Mouse (Mus musculus): ENCODE measurements around the gene Gm11238.
"Not testable (repeated sequence)": the region's sequence is repeated elsewhere in the genome, so short reads cannot be mapped to it uniquely, and the experiment has no call there.

Gene Gm11238

GRCm38 (mm10) chr4:73607581-73607980 is at the start of gene Gm11238:
Gene Gm11238 (plus strand): TSS chr4:73607881.
- DNase-seq (ENCODE audit: low read depth, low spot score), result not testable (repeated sequence)

DNA sequence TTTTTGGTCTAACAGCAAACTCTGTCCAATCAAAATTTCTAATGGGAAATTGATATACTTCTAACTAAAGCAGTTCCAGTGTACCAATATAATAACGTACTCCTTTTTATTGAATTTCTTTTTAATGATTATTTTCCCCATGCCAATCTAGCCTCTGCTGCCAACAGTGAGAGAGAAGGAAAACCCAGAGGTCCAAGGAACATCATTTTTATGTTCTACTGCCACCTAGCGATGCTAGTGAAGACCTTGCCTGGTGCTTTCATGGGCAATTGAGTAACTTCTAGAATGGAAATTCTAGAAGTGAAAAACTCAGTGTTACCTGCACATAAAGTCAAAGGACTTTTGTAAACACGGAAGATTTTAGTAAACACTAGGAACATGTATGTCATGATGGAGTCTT is 8.4 kb upstream of the Gm11238 start:
- peak; percentile 54 for DNase-seq (ENCODE audit: low read depth, low spot score)

DNA sequence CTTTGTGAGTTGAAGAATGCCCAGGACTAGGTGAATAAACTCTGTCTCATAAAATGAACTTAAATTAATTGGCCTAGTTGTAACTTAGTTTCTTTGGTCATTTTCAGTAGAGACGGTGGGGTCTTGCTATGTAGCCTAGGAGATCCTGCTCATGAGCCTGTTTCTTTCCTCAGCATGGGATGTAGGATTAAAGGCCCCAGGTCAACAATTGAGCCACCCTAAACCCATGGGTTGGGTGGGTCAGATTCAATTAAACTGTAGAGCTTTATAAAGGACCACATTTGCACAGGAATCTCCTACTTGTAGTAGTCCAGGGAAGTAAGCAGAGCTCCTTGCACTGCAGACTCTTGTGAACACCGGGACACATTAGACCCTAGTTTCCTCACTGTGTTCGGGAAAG is 15.0 kb downstream of the Gm11238 start, which contains the start of gene Gm11237:
TSS of gene Gm11237 (plus strand) at position 301 of the 400 bp plus-strand sequence.
- not testable (repeated sequence) for DNase-seq (ENCODE audit: low read depth, low spot score)

GRCm38 (mm10) chr4:73637821-73638220 is 30.1 kb downstream of the Gm11238 start, which contains the start of gene Gm11236:
Gene Gm11236 (plus strand): TSS chr4:73638121.
- DNase-seq (ENCODE audit: low read depth, low spot score), result not testable (repeated sequence)

DNA sequence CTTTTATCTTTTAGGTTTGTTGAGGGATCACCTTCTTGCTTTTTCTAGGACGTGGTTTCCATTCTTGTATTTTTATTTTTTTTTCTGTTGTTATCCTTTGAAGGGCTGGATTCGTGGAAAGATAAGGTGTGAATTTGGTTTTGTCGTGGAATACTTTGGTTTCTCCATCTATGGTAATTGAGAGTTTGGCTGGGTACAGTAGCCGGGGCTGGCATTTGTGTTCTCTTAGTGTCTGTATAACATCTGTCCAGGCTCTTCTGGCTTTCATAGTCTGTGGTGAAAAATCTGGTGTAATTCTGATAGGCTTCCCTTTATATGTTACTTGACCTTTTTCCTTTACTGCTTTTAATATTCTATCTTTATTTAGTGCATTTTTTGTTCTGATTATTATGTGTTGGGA is 54.2 kb downstream of the Gm11238 start:
- not testable (repeated sequence) for DNase-seq (ENCODE audit: low read depth, low spot score)

- not testable (repeated sequence) for DNase-seq (ENCODE audit: low read depth, low spot score)
These were observed 60.4 kb downstream of the Gm11238 start, which contains the start of gene Gm11239 for GRCm38 (mm10) chr4:73668054-73668453. Gene Gm11239 (plus strand): TSS chr4:73668354.

DNA sequence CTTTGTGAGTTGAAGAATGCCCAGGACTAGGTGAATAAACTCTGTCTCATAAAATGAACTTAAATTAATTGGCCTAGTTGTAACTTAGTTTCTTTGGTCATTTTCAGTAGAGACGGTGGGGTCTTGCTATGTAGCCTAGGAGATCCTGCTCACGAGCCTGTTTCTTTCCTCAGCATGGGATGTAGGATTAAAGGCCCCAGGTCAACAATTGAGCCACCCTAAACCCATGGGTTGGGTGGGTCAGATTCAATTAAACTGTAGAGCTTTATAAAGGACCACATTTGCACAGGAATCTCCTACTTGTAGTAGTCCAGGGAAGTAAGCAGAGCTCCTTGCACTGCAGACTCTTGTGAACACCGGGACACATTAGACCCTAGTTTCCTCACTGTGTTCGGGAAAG is 75.5 kb downstream of the Gm11238 start, which contains the start of gene Gm428:
TSS of gene Gm428 (plus strand) at position 301 of the 400 bp plus-strand sequence.
- not testable (repeated sequence) for DNase-seq (ENCODE audit: low read depth, low spot score)
